Mouse (Mus musculus): ENCODE measurements around the gene Arid5a. TPM values are rescaled to one million over a fixed set of nuclear protein-coding genes. Genes with fewer than 3 reads are reported as not detected.

The Arid5a gene
- polyA plus RNA-seq, 1 experiment from 2014 or later, result 2.2 TPM

DNA sequence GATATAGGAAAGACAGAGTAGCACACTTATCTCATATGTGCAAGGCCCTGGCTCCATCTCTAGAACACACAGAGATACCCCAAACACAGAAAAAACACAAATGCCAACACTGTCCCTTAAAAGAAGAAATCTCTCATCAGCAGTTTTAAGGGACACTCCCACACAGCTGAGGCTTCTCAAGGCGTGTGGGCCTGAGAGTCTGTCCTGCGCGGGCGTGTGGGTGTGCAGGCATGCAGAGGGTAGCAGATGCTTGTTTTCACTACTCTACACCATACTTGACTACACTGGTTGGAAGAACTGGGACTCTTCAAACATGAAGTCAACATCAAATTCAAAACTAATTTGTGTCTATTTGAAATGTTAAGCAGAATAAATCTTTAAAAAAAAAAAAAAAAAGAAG, 44.8 kb downstream of the Arid5a start:
- H3K36me3 ChIP-seq (ENCODE audit: poor library complexity, severe bottlenecking), result peaks cover 96% of the 10 kb centered on the region
- H3K9ac ChIP-seq, result no peak overlapping the region
- no peak overlapping the region for H3K4me3 ChIP-seq
- WGBS, result 94% methylated on average over 4 of the region's 4 CpGs
- no peak overlapping the region for H3K4me2 ChIP-seq
- H3K27ac ChIP-seq, result no peak overlapping the region
- no peaks in the 10 kb centered on the region for H3K9me3 ChIP-seq (replicated peaks)
- ATAC-seq, result no peak
- H3K27me3 ChIP-seq, result no peaks in the 10 kb centered on the region
- H3K4me1 ChIP-seq, result no peaks in the 10 kb centered on the region

- no peaks in the 10 kb centered on the region for H3K4me1 ChIP-seq
- H3K36me3 ChIP-seq (ENCODE audit: poor library complexity, severe bottlenecking), result peaks cover 70% of the 10 kb centered on the region
- H3K4me2 ChIP-seq, result no peak overlapping the region
- no peaks in the 10 kb centered on the region for H3K27me3 ChIP-seq
- H3K4me3 ChIP-seq, result no peak overlapping the region
- no peak overlapping the region for H3K9ac ChIP-seq
- H3K27ac ChIP-seq, result no peak overlapping the region
- 95% methylated on average over 5 of the region's 5 CpGs for WGBS
- no peak for ATAC-seq
- no peaks in the 10 kb centered on the region for H3K9me3 ChIP-seq (replicated peaks)
These were observed 49.6 kb downstream of the Arid5a start for GRCm38 (mm10) chr1:36356955-36357695.

DNA sequence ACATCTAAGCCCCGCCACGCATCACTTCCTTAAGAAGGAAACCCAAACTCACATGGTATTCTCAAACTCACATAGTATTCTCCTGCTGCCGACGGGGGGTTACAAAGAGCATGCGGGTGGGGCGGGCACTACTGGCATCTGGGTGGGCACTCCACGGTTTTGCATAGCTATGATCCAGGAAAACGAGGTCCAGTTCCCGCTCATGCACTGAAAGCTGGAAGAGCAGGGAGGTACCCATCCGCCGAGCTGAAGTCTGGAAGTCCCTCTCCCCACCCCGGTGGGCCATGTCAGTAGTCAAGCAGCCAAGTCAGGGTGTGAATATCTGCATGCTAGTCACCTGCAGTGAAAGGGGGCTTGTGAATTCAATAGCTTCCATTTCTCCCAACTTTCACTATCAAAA, 60.2 kb downstream of the Arid5a start:
- Histone ChIP-seq H3K9ac (peak overlapping the region; percentile 95), H3K4me3 (peak overlapping the region; percentile 91), H3K4me2 (peak overlapping the region; percentile 80), H3K4me1 (peaks cover 12% of the 10 kb centered on the region), H3K27me3 (no peaks in the 10 kb centered on the region), H3K27ac (no peak overlapping the region), H3K9me3 (replicated peaks) (no peaks in the 10 kb centered on the region), H3K36me3 (ENCODE audit: poor library complexity, severe bottlenecking) (peaks cover 31% of the 10 kb centered on the region)
- WGBS, result 54% methylated on average over 12 of the region's 12 CpGs
- ATAC-seq, result no peak

- Histone ChIP-seq H3K27me3 (no peaks in the 10 kb centered on the region), H3K4me2 (peak overlapping the region; percentile 80), H3K9ac (peak overlapping the region; percentile 95), H3K27ac (peak overlapping the region; percentile 60), H3K4me3 (peak overlapping the region; percentile 91), H3K4me1 (peaks cover 12% of the 10 kb centered on the region), H3K9me3 (replicated peaks) (no peaks in the 10 kb centered on the region), H3K36me3 (ENCODE audit: poor library complexity, severe bottlenecking) (peaks cover 27% of the 10 kb centered on the region)
- ATAC-seq, result peak; percentile 85
- 5% methylated on average over 52 of the region's 55 CpGs for WGBS
These were observed 60.8 kb downstream of the Arid5a start for GRCm38 (mm10) chr1:36368112-36368968.

DNA sequence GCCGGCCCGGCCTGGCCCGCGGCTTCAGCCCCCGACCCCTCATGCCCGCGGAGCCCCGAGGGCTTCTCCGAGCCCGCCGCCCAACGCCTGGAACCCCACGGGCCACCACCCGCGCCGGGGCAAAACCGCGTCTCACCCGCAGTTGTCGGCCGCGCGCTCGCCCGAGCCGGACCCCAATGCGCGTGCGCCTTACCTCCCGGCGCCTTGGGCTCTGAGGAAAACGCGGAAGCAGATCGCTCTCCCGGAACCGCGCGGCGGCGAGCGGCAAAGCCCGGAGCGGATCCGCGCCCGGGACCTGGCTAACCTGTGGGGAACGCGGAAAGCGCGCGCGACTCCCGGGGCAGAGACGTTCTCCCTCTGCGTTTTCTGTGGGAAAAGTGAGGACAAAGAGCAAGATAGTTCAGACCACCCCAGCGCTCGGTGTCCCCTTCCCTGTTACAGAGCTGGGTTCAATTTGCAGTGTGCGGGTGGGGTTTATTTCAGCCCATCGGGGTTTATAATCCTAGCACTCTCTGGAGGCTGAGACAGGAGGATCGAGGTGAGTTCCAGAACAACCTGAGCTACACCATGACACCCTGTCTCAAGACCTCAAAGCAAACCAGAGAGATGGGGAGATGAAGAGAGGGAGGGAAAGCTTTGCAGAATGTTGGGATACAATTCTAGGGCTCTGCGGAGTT, 61.6 kb downstream of the Arid5a start, which contains the start of gene Kansl3:
TSS of gene Kansl3 (minus strand) at position 213 of the 677 bp plus-strand sequence.
- H3K4me1 ChIP-seq, result peaks cover 12% of the 10 kb centered on the region
- WGBS, result 5% methylated on average over 59 of the region's 61 CpGs
- peak; percentile 88 for ATAC-seq
- peak within 1 kb of the TSS; percentile 91 for H3K4me3 ChIP-seq
- H3K36me3 ChIP-seq (ENCODE audit: poor library complexity, severe bottlenecking), result peaks cover 20% of the 10 kb centered on the region
- H3K9me3 ChIP-seq (replicated peaks), result no peaks in the 10 kb centered on the region
- peak within 1 kb of the TSS; percentile 80 for H3K4me2 ChIP-seq
- H3K27ac ChIP-seq, result peak within 1 kb of the TSS; percentile 60
- H3K9ac ChIP-seq, result peak within 1 kb of the TSS; percentile 95
- no peaks in the 10 kb centered on the region for H3K27me3 ChIP-seq

DNA sequence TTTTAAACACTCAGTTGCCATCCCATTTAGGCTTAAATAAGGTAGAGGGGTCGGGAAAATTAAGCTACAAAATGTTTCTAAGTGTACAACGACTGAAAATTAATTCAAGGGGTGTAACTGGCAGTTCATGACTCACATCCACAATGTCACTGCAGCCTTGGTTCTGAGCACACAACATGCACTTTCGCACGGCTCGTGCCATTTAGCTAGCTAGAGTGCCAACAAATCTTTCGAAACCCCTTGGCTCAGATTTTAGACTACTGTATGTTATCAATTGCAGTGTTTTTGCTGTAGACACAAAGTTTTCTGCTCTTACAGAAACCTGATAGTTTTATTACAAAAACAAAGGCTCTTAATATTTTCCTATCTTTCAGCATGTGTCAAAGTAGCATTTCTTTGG, 63.4 kb downstream of the Arid5a start:
- Histone ChIP-seq H3K9me3 (replicated peaks) (no peaks in the 10 kb centered on the region), H3K4me1 (peaks cover 12% of the 10 kb centered on the region), H3K4me2 (no peak overlapping the region), H3K27me3 (no peaks in the 10 kb centered on the region), H3K4me3 (no peak overlapping the region), H3K9ac (no peak overlapping the region), H3K27ac (no peak overlapping the region), H3K36me3 (ENCODE audit: poor library complexity, severe bottlenecking) (peaks cover 7% of the 10 kb centered on the region; the same call in 1 of the 2 replicates)
- 89% methylated on average over 6 of the region's 6 CpGs for WGBS
- no peak for ATAC-seq

DNA sequence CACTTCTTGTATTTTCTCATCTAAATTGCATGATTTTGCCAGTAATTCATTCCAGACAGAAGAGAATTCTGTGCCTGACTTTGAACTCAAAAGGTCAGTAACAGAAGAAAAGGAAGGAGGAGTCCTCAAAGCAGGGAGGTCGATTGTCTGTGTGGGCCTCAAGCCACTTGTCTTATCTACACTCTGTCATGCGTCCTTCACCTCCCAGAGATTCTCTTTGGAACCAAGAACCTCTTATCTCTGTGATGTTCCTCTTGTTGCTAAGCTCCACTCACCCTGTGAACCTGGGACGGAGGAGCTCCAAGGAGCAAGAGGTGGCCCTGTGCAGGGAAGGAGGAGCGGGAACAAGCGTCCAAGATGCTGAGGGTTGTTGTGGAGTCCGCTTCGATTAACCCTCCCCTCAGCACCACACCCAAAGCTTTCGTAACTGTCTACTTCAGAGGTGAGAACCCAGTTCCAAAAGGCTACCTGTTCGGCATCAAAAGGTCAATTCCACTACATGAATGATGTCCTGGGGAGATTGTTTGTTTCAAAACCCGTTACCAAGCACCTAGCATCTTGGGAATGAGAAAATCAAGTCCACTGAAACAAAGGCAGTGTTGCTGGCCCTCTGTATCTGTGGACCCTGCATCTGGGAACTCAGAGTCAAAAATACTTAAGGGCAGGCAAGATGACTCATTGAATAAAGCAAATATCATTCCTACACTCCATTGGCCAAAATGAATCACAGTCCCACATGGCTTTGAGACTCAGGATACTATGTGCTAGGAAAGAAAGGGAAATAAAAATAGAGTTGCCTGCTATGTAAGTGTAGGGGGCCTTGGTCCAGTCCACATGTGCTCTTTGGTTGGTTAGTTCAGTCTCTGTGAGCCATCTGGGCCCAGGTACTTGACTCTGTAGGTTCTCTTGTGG, 64.7 kb downstream of the Arid5a start, which contains the start of gene Fer1l5:
TSS of gene Fer1l5 (plus strand) at position 358 of the 912 bp plus-strand sequence.
- Histone ChIP-seq H3K27me3 (no peaks in the 10 kb centered on the region), H3K4me2 (no peak within 1 kb of the TSS), H3K36me3 (ENCODE audit: poor library complexity, severe bottlenecking) (no peaks in the 10 kb centered on the region), H3K4me3 (no peak within 1 kb of the TSS), H3K9ac (no peak within 1 kb of the TSS), H3K27ac (no peak within 1 kb of the TSS), H3K4me1 (peaks cover 10% of the 10 kb centered on the region), H3K9me3 (replicated peaks) (no peaks in the 10 kb centered on the region)
- WGBS, result 86% methylated on average over 10 of the region's 10 CpGs
- ATAC-seq, result no peak

Small RNA genes lying within 50 kb of the gene (microRNA-seq; reads per million reads assigned to microRNA genes)
- gene Mir6898, result not detected

Other genes starting within 250 kb of the Arid5a start
- 5.2 and 5.4 TPM in 2 replicates for gene Hs6st1, start 239.3 kb upstream of the Arid5a start, polyA plus RNA-seq (2015; fragmentation: Nextera tagmentation; extraction: Ambion mirVana)
- 47.4 and 50.3 TPM in 2 replicates for gene Uggt1, start 63.0 kb upstream of the Arid5a start, polyA plus RNA-seq (2015; fragmentation: Nextera tagmentation; extraction: Ambion mirVana)
- 0.32 and 0.43 TPM in 2 replicates for gene Neurl3, start 33.1 kb upstream of the Arid5a start, polyA plus RNA-seq (2015; fragmentation: Nextera tagmentation; extraction: Ambion mirVana)
- gene Kansl3, start 61.4 kb downstream of the Arid5a start, polyA plus RNA-seq (2015; fragmentation: Nextera tagmentation; extraction: Ambion mirVana), result 34.2 and 39.0 TPM in 2 replicates
- 1.1 and 1.7 TPM in 2 replicates for gene Fer1l5, start 64.6 kb downstream of the Arid5a start, polyA plus RNA-seq (2015; fragmentation: Nextera tagmentation; extraction: Ambion mirVana)
- 56.4 and 59.5 TPM in 2 replicates for gene Lman2l, start 137.5 kb downstream of the Arid5a start, polyA plus RNA-seq (2015; fragmentation: Nextera tagmentation; extraction: Ambion mirVana)
- 10.0 and 10.2 TPM in 2 replicates for gene Cnnm4, start 163.9 kb downstream of the Arid5a start, polyA plus RNA-seq (2015; fragmentation: Nextera tagmentation; extraction: Ambion mirVana)
- gene Cnnm3, start 204.1 kb downstream of the Arid5a start, polyA plus RNA-seq (2015; fragmentation: Nextera tagmentation; extraction: Ambion mirVana), result 5.3 and 5.7 TPM in 2 replicates
- 11.3 and 12.3 TPM in 2 replicates for gene Ankrd23, start 229.2 kb downstream of the Arid5a start, polyA plus RNA-seq (2015; fragmentation: Nextera tagmentation; extraction: Ambion mirVana)
- gene Gm42417, start 231.7 kb downstream of the Arid5a start, polyA plus RNA-seq (2015; fragmentation: Nextera tagmentation; extraction: Ambion mirVana), result 0.30 and 0.44 TPM in 2 replicates
- 16.9 and 18.0 TPM in 2 replicates for gene Ankrd39, start 239.7 kb downstream of the Arid5a start, polyA plus RNA-seq (2015; fragmentation: Nextera tagmentation; extraction: Ambion mirVana)

All from forebrain, embryonic 13.5 days (tissue).